Mouse (Mus musculus): ENCODE data around the gene Tmod3.

DNA sequence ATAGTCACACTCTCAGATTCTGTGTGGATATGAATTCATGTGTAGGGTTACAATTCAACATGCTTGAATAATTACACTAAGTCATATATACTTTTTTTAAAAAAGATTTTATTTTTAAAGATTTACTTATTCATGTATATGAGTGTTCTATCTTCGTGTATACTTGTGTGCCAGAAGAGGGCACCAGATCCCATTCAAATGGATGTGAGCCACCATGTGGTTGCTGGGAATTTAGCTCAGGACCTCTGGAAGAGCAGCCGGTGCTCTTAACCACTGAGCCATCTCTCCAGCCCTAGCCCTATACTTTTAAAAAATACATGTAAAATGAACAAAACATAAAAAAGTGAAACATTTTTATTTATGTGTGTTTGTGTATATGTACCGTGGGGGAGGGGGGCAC lies 91.9 kb downstream of the Tmod3 start:
- TF ChIP-seq CTCF (IDR thresholded peaks at IDR 0.05; ENCODE audit: low read depth, low read length) (no peak), POLR2A (IDR thresholded peaks at IDR 0.05; ENCODE audit: extremely low read depth, insufficient read depth, low read length) (no peak)

Measured in liver, adult 2 months (tissue).